Mouse (Mus musculus): ENCODE measurements around the gene Pip5k1b. TPM values are rescaled to one million over a fixed set of nuclear protein-coding genes. Genes with fewer than 3 reads are reported as not detected.
A peak's percentile ranks its signal among the peaks of the same experiment; 100 is the strongest.

Gene Pip5k1b
- total RNA-seq, 2 experiments from 2014 or later: 3.6 to 5.6 TPM

DNA sequence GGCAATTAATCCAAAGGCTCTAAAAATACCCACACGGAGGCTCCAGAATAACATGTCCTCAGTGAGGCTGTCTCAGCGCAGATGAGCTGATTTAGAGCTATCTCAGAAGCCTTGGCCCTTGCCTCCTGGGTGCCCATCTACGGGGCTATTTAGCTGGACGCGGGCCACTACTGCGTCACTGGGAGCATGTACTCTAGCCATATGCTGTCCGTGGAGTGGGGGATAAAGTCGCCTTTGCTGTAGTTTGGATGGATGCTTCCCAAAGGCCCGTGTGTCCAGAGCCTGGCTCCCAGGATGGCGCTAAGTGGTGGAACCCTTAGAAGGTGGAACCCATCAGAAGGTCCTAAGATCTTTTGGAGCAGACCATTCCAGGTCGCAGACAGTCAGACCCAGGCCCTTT is 241.0 kb downstream of the Pip5k1b start:
- intact Hi-C loops (cut with DNase I): no loop called here

DNA sequence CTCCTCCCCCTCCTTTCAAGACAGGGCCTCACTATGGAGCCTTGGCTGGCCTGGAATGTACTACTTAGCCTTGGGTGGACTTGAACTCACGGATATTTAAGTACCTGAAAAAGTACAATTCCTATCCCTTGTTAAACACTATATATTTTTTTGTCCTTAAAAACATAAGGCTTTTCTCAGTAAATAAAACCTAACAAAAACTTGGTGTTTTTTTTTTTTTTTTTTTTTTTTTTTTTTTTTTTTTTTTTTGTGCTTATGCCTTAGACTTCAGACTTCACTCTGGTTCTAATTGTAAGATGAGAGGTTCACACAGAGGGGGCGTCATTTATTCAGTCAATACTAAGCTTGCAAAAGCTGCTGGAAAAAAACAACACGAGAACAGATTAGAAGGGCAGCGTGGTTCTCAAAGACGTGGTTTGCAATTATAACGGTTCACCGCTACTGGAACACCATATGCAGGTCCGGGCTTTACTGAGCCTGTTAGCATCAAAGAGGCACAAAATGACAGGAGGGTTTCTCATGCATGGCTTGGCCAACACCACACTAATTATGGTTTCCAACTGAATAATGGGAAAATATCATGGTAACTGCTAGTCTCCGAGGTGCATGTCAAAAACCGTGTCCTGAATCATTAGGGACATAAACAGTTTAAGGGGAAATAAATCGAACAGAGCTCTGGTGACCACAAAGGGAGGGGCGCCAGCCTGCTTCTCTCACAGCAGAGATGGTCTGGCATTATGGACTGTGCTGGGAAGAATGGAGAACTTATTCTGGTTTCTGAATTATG is 242.9 kb downstream of the Pip5k1b start:
- DNase-seq: peak; percentile 63
- intact Hi-C loops (cut with DNase I): no loop called here

More for the DNA sequence above, 241.0 kb downstream of the Pip5k1b start:
- peak; percentile 47 for DNase-seq

DNA sequence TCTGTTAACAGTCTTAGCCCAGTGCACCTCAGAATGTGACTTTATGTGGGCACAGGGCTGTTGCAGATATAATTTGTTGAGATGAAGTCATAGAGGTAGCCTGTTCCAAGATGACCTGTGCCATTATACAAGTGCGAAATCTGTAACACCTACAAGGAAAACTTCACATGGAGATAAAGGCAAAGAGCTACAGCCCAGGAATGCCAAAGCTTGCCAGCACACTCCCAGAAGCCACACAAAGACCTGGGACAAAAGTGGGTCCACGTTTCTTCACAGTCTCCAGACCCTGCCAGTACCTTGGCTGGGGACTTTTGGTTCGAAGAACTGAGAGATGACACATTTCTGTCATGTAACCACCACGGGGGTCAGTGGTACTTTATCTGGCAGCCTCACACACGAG is 243.6 kb downstream of the Pip5k1b start:
- DNase-seq: no peak
- intact Hi-C loops (cut with DNase I): no loop called here

DNA sequence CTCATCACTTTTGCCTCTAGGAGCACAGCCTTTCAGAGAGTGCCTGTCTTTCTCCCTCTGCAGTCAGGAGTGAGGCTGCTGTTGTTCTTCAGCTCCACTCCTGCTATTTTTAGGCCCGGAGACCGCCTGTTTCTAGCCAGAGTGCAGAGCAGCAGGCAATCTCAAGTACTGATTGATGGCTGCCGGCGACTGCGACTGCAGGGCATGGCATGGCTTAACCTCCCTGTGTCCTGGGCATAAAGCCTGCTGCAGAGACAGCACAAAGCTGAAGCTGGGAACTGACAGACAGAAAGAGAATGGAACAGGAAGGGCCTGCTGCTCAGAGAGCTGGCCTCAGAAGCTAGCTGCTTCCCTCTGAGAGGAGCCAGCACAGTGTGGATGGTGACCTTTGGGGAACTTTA is 247.4 kb downstream of the Pip5k1b start:
- peak; percentile 54 for DNase-seq
- intact Hi-C loops (cut with DNase I): no loop called here

DNA sequence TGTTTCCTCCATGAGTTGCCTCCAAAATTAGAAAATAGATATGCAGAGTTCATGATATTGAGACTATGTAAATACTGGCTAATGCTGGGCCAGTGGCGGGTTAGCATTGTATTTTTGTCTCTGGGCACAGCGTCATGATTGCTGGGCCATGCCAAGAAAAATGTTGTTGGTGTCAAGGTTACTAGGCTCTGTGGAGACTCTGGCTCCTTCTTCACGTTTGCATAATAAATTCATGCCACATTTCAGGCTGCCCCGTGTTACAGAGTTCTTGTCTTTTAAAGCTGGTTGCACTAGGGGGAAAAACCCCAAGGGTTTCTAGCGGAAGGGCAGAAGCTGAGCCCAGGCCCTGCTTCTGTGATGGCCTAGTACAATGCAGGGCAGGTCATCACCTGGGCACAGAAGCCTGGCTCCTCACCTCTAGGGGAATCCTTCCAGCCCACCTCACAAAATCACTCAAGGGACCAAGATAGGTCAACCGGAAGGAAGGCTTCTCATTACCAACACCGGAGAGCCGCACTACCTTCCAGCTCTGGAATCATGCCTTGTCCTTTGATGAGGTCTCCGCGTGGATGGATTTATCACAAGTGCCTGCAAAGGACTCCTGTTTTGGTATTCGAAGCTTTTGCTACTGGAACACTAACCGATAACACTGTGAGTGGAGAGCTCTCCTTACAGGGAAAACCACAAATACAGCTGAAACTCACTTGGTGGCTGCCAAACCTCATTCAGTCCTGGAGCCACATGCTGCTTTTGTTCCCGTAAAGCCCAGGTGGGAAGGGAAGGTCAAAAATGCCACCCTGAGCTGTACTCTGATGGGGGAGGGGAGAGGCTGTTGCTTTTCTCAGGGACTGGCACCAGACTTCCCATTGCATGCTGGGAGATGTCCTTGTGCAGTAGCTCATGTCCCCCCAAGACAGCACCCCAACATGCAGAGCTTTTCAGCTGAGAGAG is 248.1 kb downstream of the Pip5k1b start:
- intact Hi-C loops (cut with DNase I): no loop called here
- no peak for DNase-seq

DNA sequence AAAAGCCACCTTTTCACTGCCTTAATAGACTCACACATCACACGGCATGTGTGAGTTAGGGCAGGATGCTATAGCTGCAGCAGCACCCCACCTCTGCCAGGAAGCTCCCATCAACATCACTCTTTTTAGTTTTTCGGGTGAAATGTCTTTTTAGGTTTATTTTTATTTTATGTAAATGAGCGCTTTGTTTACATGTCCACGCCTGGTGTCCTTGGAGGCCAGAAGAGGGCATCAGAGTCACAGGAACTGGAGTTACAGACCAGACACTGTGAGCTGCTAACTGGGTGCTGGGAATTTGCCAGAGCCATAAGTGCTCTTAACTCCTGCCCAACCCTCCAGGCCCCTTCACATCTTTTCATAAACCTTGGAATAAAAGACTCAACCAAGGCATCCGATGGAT is 249.3 kb downstream of the Pip5k1b start:
- intact Hi-C loops (cut with DNase I): no loop called here
- DNase-seq: no peak

DNA sequence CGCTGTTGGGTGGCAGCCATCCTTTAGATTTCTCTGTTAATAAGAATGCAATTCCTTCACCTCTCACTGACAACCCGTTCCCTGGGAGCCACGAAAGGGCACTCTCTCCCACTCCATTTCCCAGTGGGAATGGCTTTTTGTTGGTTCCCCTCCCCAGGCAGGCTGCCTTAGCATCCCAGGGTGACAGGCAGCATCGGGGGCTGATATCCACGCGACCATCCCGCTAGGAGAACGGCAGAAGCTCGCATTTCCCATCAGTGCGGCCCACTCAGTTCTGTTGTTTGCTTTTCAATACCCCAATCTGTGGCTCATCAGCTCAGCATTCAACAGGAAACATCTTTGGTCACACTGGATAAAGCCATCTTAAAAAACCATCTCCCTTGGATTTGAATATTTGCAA is 253.5 kb downstream of the Pip5k1b start:
- DNase-seq: no peak
- intact Hi-C loops (cut with DNase I): loop anchor here (5.0 kb wide), 3 partner anchors 175 to 570 kb away; partner anchors contain the start of gene Fam122a

DNA sequence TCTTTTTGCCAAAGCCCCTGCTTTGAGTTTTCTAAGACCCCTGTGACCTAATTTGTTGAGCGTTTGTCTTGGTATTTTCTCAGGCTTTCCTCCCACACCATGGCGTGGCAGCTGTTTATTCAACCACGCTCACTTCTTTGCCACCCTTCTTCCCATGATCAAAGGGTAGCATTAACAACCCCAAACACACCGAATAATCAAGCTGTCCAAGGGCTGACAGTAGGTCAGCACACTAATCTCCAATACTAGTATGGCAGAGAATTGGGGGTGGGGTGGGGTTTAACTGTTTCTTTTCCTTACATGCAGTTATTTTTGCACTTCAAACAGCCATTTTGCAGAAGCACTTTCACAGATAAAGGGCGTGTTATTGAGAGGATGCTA is 253.9 kb downstream of the Pip5k1b start:
- intact Hi-C loops (cut with DNase I): loop anchor here (5.0 kb wide), 3 partner anchors 176 to 571 kb away; partner anchors contain the start of gene Fam122a

DNA sequence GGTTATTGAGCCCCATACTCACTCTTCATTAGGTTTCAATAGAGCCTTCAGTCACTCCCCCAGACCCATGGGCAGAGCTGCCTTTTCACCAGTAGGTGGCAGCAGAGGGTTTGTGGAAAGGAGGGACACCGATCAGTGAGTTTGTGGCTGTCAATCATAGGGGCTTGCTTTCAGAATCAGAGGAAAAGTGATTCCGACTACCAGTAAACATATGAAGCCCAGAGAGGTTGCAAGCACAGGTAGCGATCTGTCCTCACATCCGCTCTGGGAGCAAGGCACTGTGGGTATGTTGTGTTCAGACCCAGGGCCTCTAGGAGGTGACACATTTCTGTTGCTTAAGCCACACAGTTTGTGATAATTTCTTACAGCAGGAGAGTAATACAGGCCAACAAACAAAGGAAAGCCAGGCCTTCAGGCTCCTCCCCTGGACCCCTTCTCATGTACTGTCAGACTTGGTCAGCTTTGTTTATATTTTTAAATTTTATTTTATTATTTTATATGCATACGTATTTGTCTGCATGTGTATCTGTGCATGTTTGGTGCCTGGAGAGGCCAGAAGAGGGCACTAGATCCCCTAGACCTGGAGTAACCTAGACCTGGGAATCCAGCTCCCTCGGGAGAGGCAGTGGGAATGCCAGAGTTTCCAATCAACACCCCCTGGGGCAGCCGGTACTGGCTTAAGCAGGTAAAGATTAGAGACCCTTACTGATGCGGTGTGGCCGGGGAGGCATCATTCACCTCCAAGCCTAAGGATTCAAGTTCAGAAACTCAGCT is 254.5 kb downstream of the Pip5k1b start:
- DNase-seq: peak; percentile 82
- intact Hi-C loops (cut with DNase I): loop anchor here (5.0 kb wide), 3 partner anchors 176 to 571 kb away; partner anchors contain the start of gene Fam122a

More for the DNA sequence above, 253.9 kb downstream of the Pip5k1b start:
- no peak for DNase-seq

DNA sequence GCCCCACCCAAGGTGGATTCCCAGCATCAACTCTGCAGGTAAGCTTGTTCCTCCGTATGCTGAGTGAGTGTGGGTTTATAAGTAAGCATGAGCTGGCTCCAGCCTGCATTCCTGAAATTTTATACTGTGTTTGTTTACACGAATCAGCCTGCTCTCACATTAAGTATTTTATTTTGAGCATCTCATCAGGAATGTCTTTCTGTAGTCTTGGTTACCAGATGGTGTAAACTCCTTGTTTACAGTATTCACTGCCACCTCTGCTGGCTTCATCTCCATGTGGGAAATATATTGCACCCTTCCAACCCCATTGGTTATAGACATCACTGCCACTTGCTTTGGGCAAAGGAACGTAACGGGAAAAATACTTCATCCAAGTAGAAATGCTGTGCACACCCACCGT is 262.1 kb downstream of the Pip5k1b start:
- DNase-seq: no peak
- intact Hi-C loops (cut with DNase I): no loop called here

DNA sequence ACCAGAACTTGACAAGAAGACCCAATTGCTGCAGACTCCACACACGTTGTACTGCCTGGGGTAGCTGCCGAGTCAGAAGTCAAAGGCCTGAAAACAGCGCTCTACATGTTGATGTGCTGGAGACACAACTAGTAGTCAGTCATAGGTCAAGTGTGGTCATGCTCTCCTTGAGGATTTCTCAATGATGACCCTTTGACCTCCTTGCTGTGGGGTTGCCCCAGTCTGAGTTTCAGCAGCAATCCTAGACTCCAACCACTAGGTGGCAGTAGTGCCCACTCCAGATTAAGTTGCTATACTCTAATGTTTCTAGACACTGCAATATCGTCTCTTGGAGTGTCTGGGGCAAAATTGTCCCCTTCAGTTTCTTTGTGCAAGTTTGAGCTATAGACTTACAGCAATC is 271.5 kb downstream of the Pip5k1b start:
- intact Hi-C loops (cut with DNase I): no loop called here
- no peak for DNase-seq

DNA sequence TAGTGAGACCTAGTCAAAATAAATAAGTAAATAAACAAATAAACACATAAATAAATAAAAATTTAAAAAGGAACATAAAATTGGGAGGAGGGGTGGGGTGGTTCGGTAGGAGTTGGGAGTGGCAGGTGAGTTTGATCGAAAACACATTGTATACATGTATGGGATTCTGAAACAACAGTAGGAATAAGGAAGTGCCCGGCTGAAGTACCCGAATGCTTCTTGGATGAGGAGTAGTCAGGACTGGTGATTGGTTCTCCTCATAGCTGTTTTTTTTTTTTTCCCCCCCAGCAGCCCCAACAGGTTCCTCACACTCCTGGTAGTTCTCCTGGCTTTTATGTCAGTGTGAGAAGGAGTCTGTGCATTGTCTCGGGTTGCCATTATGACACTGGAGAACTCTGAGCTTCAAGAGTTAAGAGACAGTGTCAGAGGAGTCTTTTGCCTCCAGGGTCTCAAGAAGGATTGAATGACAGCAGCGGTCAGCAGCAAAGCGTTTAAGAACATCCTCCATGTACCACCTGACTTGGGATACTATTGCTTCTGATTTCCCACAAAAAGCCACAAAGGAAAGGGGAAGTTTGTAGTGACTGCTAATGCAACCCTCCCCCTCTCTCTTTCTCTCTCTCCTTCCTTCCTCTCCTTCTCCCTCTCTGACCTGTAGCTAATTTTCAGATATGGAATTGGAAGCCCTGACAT is 274.2 kb downstream of the Pip5k1b start:
- intact Hi-C loops (cut with DNase I): no loop called here
- DNase-seq: no peak

DNA sequence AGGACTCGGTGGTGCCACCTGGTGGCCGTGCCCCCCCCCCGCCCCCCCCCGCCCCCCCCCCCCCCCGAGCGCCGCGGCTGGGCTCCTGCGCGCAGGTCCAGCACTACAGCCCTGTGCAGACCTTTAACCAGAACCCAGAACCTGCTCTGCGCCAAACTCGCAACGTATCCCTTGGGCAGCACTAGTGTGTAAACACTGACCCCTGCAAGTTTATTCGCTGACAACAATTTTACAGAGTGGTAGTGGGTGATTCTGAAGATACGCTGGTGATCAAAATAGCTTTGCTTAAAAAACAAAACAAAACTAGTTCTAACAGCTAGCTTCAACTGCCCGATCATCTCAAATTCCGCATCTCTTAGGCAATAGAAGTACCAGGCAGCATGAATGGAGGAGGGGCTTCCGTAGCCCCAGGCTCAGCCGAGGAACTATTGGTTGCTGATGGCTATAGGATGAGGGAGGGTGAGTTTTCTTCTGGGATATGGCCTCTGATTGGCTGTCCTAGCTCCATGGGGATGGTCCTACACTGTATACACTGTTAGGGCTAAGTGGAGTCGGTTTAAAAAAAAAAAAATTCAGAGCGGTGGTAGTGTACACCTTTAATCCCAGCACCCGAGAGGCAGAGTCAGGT is 275.0 kb downstream of the Pip5k1b start, which contains the start of gene Fxn:
Gene Fxn, minus strand, starts transcription at position 5 of the 628 bp plus-strand sequence.
- intact Hi-C loops (cut with DNase I): no loop called here
- DNase-seq: peak; percentile 32

DNA sequence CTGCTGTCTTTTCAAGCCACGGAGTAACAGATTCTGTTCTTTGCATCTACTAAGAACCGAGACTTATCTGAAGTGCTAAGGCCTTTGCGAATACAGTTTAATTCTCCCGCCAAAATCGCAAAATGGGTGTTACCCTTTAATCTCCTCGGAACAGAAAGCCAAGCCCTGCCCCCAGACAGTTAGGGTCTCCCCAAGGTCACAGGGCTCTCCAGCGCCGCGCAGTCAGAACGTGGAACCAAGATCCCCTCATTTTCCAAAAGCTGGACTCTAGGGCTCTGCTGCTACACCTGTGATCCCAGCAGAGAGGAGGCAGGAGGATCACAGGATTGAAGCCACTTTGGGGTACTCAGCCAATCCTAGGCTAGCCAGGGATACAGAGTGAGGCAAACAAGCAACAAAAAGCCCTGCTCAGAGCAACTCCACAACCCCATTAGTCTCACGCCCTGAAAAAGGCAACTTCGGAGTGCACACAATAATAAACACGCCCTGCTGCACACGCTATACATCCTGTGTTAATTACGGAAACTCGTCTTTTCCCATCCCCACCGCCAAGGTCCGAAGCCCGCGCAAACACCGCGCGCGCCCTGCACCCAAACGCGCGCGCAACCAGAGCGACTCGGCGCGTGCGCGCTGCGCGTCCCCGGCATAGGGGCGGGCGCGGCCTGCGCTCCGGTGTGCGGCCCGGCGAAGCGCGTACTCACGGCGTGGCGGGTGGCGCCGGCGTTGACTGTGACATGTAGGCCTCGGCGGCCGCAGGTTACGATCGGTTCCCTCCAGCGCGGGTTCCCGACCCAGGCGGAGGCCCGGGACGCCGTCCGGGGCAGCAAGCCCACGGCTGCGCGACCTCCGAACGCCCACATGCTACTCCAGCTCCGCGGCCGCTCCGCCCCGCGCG is 275.7 kb downstream of the Pip5k1b start:
- DNase-seq: peak; percentile 82
- intact Hi-C loops (cut with DNase I): loop anchor here (10.0 kb wide), 1 partner anchor 315 kb away; no protein-coding TSS in a partner anchor

DNA sequence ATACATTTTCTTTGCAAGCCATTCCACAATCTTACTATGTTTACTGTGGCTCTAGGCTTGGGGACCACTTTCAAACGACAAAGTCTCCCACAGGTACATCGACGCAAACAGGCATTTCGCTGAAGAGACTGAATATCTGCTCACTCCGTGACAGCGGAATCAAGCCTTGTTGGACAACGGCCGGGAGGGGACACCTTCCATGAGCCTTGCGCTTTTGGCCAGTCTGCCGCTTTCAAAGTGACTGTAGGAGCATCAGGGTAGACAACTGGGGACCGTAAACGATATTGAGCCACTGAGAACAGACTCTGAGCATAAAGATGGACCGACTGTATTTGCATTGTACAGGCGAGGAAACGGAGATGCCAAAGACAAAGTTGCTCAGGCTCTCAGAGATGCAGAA is 276.8 kb downstream of the Pip5k1b start:
- DNase-seq: no peak
- intact Hi-C loops (cut with DNase I): loop anchor here (10.0 kb wide), 1 partner anchor 314 kb away; no protein-coding TSS in a partner anchor

DNA sequence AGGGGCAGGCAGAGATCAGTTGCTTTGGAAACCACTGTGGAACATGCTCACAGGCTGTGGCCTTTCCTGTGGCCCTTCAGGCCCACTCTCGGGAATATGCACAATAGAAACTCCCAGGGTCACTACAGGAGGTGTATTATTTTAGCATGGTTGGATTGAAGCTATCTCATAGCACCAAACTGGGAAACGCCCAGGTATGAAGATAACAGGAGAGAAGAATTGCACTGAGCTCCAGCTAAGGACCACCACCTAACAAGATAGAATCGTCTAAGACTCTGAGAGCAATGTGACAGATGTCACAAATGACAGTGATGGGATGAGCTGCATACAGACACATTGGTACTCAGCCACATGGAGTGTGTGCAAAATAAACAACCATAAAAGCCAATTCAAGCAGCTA is 281.4 kb downstream of the Pip5k1b start:
- DNase-seq: no peak
- intact Hi-C loops (cut with DNase I): loop anchor here (10.0 kb wide), 1 partner anchor 309 kb away; no protein-coding TSS in a partner anchor

DNA sequence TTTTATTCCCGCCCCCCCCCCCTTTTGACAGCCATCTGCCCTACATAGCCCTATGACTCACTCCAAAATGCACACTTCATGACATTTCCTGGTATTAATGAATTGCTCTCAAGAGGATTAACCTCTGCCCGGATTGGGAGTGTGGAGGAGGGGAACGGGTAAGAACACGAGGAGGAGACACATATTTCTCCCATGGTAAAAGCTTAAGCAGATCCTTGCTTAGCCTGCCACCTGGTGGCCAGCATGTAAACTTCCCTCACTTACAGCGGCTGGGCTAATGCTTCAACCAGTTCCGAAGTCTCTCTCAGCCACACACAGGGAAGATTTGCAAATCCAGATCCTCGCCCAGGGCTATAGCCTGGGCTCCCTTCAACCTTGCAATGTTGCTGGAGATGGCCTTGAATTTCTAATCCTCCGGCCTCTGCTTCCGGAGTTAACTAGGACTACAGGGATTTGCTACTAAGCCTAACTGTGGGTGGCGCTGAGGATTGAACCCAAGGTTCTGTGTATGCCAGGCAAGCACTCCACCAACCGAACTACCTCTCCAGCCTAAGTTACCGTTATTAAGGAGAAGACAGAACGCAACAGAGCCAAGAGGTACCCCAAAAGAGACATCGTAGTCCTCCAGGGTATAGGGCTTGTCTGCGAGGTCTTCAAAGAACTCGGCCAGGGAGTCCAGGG is 283.8 kb downstream of the Pip5k1b start:
- intact Hi-C loops (cut with DNase I): loop anchor here (10.0 kb wide), 1 partner anchor 307 kb away; no protein-coding TSS in a partner anchor
- peak; percentile 84 for DNase-seq

DNA sequence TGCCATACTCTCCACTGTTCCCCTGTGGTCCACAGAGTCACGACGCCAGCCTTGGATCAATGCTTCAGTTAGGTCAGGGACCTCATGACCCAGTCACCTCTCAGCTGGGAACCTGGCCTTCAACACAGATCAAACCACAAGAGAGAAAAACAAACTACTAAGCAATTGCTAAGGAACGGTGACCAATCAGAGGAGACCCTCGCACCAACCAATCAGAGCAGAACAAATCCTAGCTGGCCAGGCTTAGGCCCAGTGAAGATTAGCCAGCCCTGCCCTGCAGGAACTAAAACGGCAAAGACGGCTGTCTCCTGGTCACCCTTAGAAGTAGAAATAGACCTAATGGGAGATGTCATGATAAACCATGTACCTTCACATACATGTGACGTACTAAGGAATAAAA is 284.3 kb downstream of the Pip5k1b start:
- DNase-seq: no peak
- intact Hi-C loops (cut with DNase I): loop anchor here (10.0 kb wide), 1 partner anchor 307 kb away; no protein-coding TSS in a partner anchor

Measured in left cerebral cortex, postnatal 4 days (tissue).